Mouse (Mus musculus): ENCODE results near the gene Onecut1. TPM values are rescaled to one million over a fixed set of nuclear protein-coding genes. Genes with fewer than 3 reads are reported as not detected.

Gene Onecut1
- total RNA-seq (2012; rRNA removed) (not detected in 2 replicates), polyA plus RNA-seq (2012; ENCODE audit: insufficient read depth in 1 of 2, insufficient read length in 2 of 2, low read depth in 1 of 2, low replicate concordance in 2 of 2, missing spikeins in 1 of 2) (not detected)

GRCm38 (mm10) chr9:74861561-74861980, at the start of gene Onecut1:
Onecut1 (plus strand) TSS chr9:74861921.
- TF ChIP-seq MXI1 (IDR thresholded peaks at IDR 0.05; ENCODE audit: low read depth, low read length) (no peak), UBTF (IDR thresholded peaks at IDR 0.05; ENCODE audit: borderline replicate concordance, insufficient read depth, low read depth, low read length) (no peak), USF1 (IDR thresholded peaks at IDR 0.05; ENCODE audit: low read depth, low read length) (no peak), POLR2A (IDR thresholded peaks at IDR 0.05; ENCODE audit: control insufficient read depth in 1 of 2, insufficient read depth in 1 of 2, low read depth in 1 of 2, low read length in 2 of 2, poor library complexity in 1 of 2) (no peak), MYC (IDR thresholded peaks at IDR 0.05; ENCODE audit: low read depth, low read length) (no peak), SMC3 (IDR thresholded peaks at IDR 0.05; ENCODE audit: low read depth, low read length) (no peak), CHD1 (IDR thresholded peaks at IDR 0.05; ENCODE audit: low read depth, low read length) (no peak), E2F4 (IDR thresholded peaks at IDR 0.05; ENCODE audit: borderline replicate concordance, low read depth, low read length) (no peak), ELF1 (IDR thresholded peaks at IDR 0.05; ENCODE audit: low read depth, low read length) (no peak)
- no peaks in the 10 kb centered on the region for H3K4me1 ChIP-seq (ENCODE audit: control insufficient read depth in 1 of 2, insufficient read depth in 2 of 2, low read length in 2 of 2)
- no peaks in the 10 kb centered on the region for H3K27me3 ChIP-seq (ENCODE audit: control insufficient read depth in 1 of 2, insufficient read depth in 2 of 2, low read length in 2 of 2)
- H3K9ac ChIP-seq (ENCODE audit: control insufficient read depth, low read depth, low read length, poor library complexity, severe bottlenecking) = no peak within 1 kb of the TSS
- no peak for DNase-seq (ENCODE audit: low read depth, low spot score)
- H3K9me3 ChIP-seq (replicated peaks; ENCODE audit: insufficient read depth, low read length) = no peaks in the 10 kb centered on the region
- no peak within 1 kb of the TSS for H3K27ac ChIP-seq (ENCODE audit: control insufficient read depth, low read depth, low read length)
- no peak within 1 kb of the TSS for H3K4me3 ChIP-seq (ENCODE audit: control insufficient read depth in 1 of 2, insufficient read depth in 1 of 2, low read depth in 2 of 2, low read length in 2 of 2)
- H3K36me3 ChIP-seq (ENCODE audit: control insufficient read depth in 1 of 2, insufficient read depth in 2 of 2, low read length in 2 of 2) = no peaks in the 10 kb centered on the region
- H3K79me2 ChIP-seq (ENCODE audit: control insufficient read depth, insufficient read depth, low read length, poor library complexity) = no peaks in the 10 kb centered on the region

GRCm38 (mm10) chr9:74819736-74820511, 41.8 kb upstream of the Onecut1 start:
- TF ChIP-seq CTCF (IDR thresholded peaks at IDR 0.05 in 2 of 3, conservative IDR thresholded peaks at IDR 0.05 in 1 of 3; ENCODE audit: control insufficient read depth in 1 of 3, insufficient read depth in 1 of 3, low read depth in 2 of 3, low read length in 3 of 3, poor library complexity in 1 of 3, severe bottlenecking in 1 of 3) (no peak), MXI1 (IDR thresholded peaks at IDR 0.05; ENCODE audit: low read depth, low read length) (no peak), CHD2 (IDR thresholded peaks at IDR 0.05; ENCODE audit: low read length) (no peak), TBP (IDR thresholded peaks at IDR 0.05; ENCODE audit: low read depth, low read length) (no peak), GABPA (IDR thresholded peaks at IDR 0.05; ENCODE audit: low read depth, low read length) (no peak), MAZ (IDR thresholded peaks at IDR 0.05; ENCODE audit: low read depth, low read length) (no peak), TCF12 (IDR thresholded peaks at IDR 0.05; ENCODE audit: low read depth, low read length) (no peak), MYC (IDR thresholded peaks at IDR 0.05; ENCODE audit: low read depth, low read length) (no peak), MAFK (IDR thresholded peaks at IDR 0.05; ENCODE audit: borderline replicate concordance, low read depth, low read length) (no peak), EP300 (IDR thresholded peaks at IDR 0.05; ENCODE audit: low read depth in 1 of 2, low read length in 2 of 2) (no peak), SIN3A (IDR thresholded peaks at IDR 0.05; ENCODE audit: low read length) (no peak), RAD21 (IDR thresholded peaks at IDR 0.05; ENCODE audit: low read depth, low read length) (no peak), TAL1 (IDR thresholded peaks at IDR 0.05; ENCODE audit: low read length) (no peak), ZKSCAN1 (IDR thresholded peaks at IDR 0.05; ENCODE audit: low read depth, low read length) (no peak), ZNF384 (IDR thresholded peaks at IDR 0.05; ENCODE audit: low read depth, low read length) (no peak), HCFC1 (IDR thresholded peaks at IDR 0.05; ENCODE audit: low read depth, low read length) (no peak), ETS1 (IDR thresholded peaks at IDR 0.05; ENCODE audit: low read depth, low read length) (no peak)
- H3K9me3 ChIP-seq (replicated peaks; ENCODE audit: insufficient read depth, low read length) = no peaks in the 10 kb centered on the region

More at GRCm38 (mm10) chr9:74819736-74820511, 41.8 kb upstream of the Onecut1 start:
- Histone ChIP-seq H3K4me1 (ENCODE audit: control insufficient read depth in 1 of 2, insufficient read depth in 2 of 2, low read length in 2 of 2) (no peaks in the 10 kb centered on the region), H3K27me3 (ENCODE audit: control insufficient read depth in 1 of 2, insufficient read depth in 2 of 2, low read length in 2 of 2) (no peaks in the 10 kb centered on the region), H3K9ac (ENCODE audit: control insufficient read depth, low read depth, low read length, poor library complexity, severe bottlenecking) (no peak overlapping the region), H3K4me3 (ENCODE audit: control insufficient read depth in 1 of 2, insufficient read depth in 1 of 2, low read depth in 2 of 2, low read length in 2 of 2) (no peak overlapping the region), H3K79me2 (ENCODE audit: control insufficient read depth, insufficient read depth, low read length, poor library complexity) (no peaks in the 10 kb centered on the region), H3K36me3 (ENCODE audit: control insufficient read depth in 1 of 2, insufficient read depth in 2 of 2, low read length in 2 of 2) (no peaks in the 10 kb centered on the region), H3K27ac (ENCODE audit: control insufficient read depth, low read depth, low read length) (no peak overlapping the region)
- DNase-seq (ENCODE audit: low read depth, low spot score) = no peak

All from MEL (cell line).